Mouse (Mus musculus) ES-CJ7 (cell line): ENCODE data around the gene St6galnac6.

Experiments used
- DNase-seq: peaks from one replicate; pipeline ENCODE4 v3.0.0; 2011; ENCODE audit warnings: low read depth, low spot score

Gene St6galnac6

DNA sequence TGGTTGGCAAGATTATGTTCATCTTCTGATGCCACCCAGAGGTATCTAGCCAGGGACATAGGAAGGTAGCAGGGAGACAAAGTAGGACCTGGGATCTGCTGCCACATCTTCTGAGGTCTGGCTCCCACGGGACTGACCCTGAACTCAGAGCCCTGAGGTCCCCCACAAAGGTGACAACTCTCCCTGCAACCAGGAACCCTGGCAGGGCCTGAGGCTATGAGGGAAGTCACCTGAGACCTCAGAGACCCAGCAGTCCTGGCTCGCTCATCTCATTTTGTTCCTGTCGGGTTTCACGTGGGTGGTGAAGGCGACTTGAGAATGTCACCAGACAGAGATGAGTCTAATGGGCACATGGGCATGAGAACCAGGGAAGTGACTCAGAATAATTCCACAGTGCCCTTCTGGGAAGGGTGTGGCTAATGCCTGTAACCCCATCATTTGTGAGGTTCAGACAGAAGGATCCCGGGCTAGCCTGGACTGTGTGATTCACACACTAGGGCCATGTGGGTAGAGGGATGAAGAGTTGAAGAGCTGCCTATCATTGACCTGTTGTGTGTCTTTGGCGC, 14.3 kb upstream of the St6galnac6 start:
- no peak for DNase-seq

DNA sequence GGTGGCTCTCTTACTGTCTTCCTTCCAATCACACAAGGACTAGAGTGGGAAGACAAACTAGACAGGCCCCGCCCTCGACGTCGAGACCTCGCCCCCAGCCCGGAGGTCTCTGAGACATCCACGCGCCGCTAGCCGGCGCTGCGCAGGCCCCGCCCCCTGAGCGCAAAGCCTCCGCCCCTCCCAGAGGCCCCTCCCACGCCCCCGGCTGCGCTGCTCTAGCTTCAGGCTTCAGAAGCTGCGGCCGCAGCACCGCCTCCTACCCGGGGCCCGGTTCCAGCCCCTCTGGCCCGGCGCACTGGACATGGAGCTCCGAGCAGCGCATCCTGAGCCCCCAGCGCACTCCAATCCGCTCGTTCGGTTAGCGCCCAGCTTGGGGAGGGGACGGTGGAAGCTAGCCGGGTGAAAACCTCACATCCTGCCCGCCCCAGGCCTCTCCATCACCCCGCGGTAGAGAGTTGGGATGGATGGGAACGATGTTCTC, 12.6 kb upstream of the St6galnac6 start, which contains the start of gene St6galnac4:
Gene St6galnac4 (plus strand): TSS at position 225 of the 481 bp plus-strand sequence.
- DNase-seq, result peak; percentile 96

GRCm38 (mm10) chr2:32587731-32588321, 11.7 kb upstream of the St6galnac6 start:
- DNase-seq, result no peak

GRCm38 (mm10) chr2:32589213-32589795, 10.2 kb upstream of the St6galnac6 start:
- DNase-seq, result no peak

DNA sequence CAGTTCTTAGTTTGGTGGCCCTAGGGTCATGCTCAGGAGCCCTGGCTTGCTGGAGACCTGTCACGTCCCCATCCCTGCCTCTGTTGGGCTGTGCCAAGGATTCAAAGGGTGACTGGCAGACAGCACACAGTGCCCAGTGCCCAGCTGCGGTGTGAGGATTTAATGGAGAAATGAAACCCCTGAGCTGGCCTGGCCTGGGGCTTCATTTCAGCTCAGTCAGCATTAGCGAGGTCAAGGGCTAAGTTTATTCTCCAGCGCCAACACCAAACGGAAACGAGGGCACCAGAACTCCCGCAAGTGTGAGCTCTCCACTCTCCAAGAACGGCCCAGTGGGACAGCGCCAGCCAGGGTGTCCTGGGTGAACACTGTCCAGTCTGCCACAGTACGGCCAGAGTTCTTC, 9.3 kb upstream of the St6galnac6 start:
- DNase-seq, result no peak

DNA sequence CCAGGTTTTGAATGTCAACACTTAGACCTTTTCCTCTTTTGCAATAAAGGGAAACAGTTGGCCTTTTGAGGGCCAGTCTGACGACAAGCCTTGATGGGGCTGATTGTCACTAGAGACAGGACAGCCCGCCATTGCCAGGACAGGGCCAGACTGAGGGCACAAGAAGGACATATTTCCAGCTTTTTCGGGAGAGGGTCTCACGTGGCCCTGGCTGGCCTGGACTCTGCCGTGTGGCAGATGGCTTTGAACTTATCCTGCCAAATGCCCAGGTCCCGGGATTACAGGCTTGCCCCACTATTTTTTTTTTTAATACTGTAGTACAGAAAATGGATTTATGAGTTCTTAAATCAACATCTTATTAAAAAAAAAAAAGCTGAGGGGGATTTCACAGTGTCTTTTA, 8.3 kb upstream of the St6galnac6 start:
- no peak for DNase-seq

GRCm38 (mm10) chr2:32596725-32597124, 2.8 kb upstream of the St6galnac6 start:
- no peak for DNase-seq

DNA sequence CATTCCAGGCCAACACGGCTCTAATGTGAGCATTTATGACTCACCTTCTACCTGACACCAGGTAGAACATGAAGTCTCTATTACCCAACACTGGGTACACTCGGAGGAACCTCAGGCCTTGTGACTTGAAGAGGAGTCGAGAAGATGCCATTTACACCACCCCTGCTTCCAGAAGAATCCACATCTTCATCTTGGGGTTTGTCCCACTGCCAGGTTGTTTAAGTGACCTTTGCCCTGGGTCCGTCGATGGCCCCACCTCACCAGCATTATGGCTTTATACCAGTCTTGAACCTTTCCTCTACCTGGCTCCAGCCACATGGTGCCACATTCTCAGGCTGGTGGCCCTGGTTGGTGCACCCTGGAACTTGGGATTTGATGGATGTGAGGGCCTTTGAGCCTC, 2.3 kb upstream of the St6galnac6 start:
- no peak for DNase-seq

GRCm38 (mm10) chr2:32597699-32598098, 1.8 kb upstream of the St6galnac6 start:
- DNase-seq, result no peak

- no peak for DNase-seq
Measured at GRCm38 (mm10) chr2:32598506-32598905, 1.0 kb upstream of the St6galnac6 start.

DNA sequence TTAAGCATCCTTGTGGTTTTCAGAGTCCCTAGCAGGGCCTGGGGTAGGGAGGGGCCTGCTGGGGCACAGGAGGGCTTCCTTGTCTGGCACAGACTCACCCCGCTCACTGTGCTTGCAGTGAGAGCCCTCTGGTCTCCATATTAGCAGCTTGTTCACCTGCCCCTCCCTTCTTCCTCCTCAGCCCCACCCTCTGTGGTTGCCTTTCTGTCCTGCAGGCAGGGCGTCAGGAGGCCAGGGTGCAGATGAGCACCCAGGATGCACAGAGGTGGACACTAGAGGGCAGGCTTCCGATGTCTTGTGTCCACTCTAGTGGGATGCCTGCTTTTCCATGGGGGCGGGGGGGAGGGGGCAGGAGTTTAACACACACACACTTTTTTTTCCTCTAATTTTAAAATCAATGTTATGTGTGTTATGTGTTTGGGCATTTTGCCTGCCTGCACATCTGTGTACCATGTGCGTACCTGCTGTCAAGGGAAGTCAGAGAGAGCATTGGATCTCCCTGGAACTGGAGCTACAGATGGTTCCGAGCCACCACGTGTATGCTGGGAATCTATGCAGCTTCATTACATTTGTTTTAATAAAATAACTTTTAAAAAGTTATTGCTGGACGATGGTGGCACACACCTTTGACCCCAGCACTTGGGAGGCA, 2.0 kb downstream of the St6galnac6 start:
- peak; percentile 74 for DNase-seq

DNA sequence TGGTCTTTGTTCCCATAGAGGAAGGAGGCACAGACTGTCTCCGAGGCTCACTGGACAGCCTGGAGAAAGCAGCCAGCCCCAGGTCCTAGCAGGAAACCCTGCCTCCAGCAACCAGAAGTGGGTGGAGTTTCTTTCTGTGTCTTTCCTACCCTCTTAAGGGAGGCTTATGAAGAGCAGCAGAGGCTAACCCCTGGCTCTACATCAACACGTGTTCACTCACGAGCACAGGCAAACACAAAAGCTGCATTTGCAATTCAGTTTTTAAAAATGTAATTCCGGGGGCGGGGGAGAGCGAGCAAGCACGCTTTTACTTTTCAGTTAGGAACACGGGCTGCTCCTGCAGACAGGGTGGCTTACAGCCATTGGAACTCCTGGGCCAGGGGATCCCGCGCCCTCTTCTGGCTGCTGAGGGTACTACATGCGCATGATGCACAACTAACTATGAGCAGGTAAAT, 3.1 kb downstream of the St6galnac6 start:
- peak; percentile 90 for DNase-seq

DNA sequence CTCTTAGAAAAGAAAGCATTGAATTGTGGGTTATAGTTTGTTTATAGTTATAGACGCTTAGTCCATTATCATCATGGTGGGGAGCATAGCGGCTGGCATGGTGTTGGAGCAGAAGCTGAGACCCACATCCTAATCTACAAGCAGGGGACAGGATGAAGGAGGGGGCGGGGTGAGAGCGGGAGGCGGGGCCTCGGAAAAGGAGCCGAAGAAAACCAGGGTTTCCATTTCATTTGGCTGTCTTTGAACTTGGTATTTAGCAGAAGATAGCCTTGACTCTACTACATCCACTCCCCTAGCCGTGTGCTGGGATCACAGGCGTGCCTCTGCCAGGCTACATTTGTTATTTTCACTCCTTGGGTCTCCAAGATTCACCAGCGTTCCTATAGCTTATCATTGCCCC, 5.1 kb downstream of the St6galnac6 start:
- DNase-seq, result no peak

DNA sequence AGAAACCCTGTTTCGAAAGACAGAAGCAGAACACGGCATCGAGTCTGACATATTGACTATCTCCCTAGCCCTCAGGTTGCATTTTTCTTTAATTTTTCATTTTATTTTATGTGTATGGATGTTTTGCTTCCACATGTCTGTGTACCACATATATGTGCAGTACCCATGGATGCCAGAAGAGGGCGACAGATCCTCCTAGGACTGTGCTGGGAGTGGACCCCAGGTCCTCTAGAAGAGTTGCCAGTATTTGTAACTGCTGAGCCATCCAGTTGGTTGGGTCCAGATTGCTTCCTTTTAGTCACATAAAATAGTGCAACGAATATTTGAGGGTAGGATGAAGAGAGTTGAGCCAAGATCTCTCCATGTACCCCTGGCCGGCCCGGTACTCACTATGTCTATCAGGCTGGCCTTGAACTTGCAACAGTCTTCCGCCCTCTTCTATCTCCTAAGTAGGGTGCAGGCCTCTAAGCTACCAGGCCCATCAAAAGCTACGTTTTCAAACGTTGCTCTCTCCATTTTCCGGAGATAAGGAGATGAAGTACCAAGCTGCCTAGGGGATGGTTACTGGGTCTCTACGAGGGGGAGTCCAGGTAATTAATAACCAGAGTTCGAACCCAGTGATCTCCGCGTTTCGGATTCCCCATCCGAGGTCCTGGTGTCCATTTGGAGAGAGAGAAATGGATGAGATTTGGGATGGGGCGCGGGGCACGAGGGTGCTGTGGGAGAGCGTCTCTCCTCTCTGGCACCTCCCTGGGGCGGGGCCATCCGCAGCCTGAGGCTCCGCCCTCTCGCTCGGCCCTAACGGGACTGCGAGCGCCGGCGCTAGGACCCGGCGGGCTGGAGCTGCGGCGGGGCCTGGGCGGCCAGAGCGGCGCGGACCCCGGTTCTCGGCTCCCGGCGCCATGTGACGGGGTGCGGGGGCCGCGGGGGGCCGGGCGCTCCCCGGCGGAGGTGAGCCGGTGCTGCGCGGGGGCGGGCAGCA, 6.9 kb downstream of the St6galnac6 start:
- DNase-seq, result peak; percentile 83

DNA sequence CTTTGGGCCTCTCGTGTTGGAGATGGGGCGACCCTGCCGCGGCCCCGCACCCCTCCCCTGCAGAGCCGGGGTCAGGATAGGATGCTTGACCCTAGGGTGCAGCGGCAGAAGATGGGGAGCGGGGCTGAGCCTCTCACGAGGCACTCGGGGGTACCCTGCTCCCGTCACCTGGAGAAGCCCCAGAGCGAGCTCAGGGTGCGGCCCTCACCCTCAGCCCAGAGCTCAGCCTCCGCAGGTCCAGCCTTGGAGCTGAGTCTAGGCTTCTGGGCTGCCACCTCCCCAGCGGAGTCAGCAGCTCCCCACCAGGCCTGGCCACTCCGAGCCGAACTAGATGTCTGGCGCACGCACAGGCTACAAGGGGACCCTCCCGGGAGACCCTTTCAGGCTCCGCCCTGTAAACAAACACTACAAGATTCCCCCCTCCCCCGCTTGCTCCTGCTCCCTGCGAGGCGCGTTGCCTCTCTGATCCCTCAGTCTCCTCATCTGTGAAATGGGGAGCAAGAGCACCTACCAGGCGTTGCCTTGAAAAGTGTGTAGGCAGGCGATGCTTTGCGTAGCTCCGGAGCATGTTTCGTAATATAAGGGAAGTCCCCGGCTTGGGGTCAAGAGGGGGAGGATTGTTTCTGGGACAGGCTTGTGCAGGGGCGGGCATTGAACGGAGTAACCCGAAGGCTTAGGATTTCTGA, 7.9 kb downstream of the St6galnac6 start:
- DNase-seq, result peak; percentile 59

GRCm38 (mm10) chr2:32608141-32608777, 8.8 kb downstream of the St6galnac6 start:
- DNase-seq, result peak; percentile 79

DNA sequence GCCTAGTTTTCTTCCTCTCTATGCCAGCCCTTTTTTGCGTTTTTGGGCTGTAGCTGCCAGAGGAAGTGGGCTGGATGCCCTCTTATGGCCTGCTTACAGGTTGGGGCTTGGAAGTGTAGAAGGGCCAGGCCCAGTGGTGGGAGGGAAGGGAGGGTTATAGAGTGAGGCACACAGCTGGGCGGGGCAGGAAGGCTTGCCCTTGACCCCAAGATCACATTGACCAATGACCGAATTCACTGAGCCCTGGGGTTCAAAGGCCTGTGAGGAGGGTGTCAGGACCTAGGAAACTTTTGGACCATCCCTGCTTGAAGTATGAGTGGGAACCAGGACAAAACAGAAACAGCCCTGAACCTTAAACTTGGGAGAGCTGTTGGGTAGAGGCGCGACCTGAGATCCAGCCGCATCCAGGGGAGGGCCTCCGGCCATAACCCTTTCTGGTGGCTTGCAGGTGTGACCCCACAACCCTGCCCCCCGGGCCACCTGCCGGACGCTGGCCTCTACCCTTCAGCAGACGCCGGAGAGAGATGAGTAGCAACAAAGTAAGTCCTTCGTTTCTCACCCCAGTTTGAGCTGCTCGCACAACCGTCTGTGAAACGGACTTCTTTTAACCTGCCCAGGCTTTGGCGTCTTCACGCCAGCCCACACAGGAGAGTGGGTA, 9.4 kb downstream of the St6galnac6 start:
- DNase-seq, result peak; percentile 60

DNA sequence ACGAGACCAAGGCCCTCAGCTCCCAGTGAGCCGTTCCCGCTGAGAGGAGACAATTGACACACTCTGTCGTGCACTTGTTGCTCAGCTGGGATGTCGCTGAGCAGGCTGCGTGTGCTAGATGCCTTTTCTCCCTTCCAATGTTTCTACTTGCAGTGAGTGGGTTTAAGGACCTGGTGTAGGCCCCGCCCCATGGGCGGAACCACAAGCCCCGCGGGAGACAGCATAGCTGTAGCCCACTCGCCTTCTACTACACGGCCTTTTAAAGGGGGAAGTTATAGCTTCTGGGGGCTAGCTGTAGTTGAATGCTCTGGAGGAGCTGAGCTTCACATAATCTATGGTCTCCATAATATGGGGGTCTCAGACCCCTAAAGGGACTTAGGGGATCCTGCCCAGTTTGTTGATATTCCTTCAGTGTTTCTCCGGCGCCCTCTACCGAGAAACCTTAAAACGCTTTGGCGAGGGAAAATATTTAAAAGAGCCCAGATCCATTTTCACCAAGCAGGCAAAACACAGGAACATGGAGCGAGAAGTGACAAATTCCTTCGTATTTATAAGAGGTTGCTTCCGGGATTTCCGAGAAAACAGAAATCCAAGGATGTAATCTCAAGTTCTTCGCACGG, 11.2 kb downstream of the St6galnac6 start:
- DNase-seq, result peak; percentile 57

DNA sequence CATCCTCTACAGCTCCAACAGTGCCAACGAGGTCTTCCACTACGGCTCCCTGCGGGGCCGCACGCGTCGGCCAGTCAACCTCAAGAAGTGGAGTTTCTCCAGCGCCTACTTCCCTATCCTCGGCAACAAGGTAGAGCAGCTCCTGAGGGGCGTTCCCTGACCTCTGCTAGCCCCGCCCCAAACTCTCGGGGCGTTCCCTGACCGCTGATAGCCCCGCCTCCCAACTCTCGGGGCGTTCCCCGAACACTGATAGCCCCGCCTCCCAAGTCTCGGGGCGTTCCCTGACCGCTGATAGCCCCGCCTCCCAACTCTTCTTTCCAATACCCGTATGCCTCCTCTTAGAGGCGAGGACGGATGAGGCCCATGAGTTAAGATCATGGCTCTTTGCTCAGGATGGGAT, 12.8 kb downstream of the St6galnac6 start:
- peak; percentile 91 for DNase-seq
